Mouse (Mus musculus) bone marrow macrophage, adult 2 months (primary cell): ENCODE data around the gene Nfix. TPM values are rescaled to one million over a fixed set of nuclear protein-coding genes. Genes with fewer than 3 reads are reported as not detected.

ENCODE experiments used
- H3K27ac ChIP-seq: 2 replicates; pipeline ENCODE4 v1.5.1; 2012; ENCODE audit warnings: low read depth, low read length; ENCODE audit not compliant: insufficient read depth
- H3K4me1 ChIP-seq: 2 replicates; pipeline ENCODE4 v1.6.1; 2012; ENCODE audit warnings: low read length; ENCODE audit not compliant: control insufficient read depth, insufficient read depth
- H3K4me3 ChIP-seq: 2 replicates; pipeline ENCODE4 v1.5.1; 2012; ENCODE audit warnings: mild to moderate bottlenecking, low read length, moderate library complexity; ENCODE audit not compliant: insufficient read depth
- CTCF ChIP-seq: IDR thresholded peaks from 2 replicates; pipeline ENCODE4 v1.5.1; 2012; ENCODE audit warnings: low read depth, mild to moderate bottlenecking, low read length, moderate library complexity
- POLR2A ChIP-seq: IDR thresholded peaks from 2 replicates; pipeline ENCODE4 v1.6.1; 2012; ENCODE audit warnings: mild to moderate bottlenecking, low read depth, low read length, borderline replicate concordance
- polyA plus RNA-seq: library from polyadenylated mRNA; stranded (reverse); fragments of >200 nt; gene quantifications from 2 replicates; pipeline ENCODE4 v1.2.4, GENCODE M21; 2012; ENCODE audit not compliant: missing spikeins, insufficient read depth, insufficient read length

Gene Nfix
- polyA plus RNA-seq, 1 experiment = 12.5 TPM

DNA sequence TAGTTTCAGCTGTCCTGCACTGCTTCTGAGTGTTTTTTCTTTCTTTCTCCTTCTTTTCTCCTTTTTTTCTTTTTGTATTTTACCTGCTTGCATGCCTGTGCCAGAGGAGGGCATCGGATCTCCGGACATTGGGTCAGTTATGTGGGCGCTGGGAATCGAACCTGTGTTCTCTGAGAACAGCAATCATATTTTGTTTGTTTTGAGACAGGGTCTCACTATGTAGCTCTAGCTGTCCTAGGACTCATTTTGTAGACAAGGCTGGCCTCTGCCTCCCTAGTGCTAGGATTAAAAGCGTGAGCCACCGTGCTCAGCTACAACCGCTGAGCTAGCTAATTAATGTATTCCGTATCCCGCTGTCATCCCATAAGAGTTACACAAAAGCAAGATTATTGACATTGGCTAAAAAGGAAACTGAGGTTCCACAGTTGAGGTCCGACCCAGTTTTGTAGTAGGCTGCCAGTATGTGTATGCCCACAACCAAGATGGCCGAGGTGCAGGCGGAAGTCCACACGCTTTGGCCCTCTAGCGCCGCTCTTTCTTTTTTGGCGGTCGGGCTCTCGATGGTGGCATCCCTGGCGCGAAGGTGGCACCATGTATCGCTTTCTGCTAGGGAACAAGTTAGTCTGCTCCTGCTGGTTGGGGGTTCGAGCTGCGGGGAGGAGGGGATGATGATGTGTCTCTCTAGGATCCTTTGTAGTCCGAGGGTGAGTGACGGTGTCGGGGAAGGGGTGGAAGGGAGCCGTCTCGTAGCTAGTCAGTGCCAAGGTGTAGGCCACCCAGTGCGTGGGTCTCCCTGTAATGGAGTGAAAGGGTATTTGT lies 135.4 kb downstream of the Nfix start:
- peak overlapping the region; percentile 89 for H3K27ac ChIP-seq
- no peak for TF ChIP-seq CTCF
- TF ChIP-seq POLR2A = no peak
- peaks cover 14% of the 10 kb centered on the region for H3K4me1 ChIP-seq
- H3K4me3 ChIP-seq = peak overlapping the region; percentile 81

DNA sequence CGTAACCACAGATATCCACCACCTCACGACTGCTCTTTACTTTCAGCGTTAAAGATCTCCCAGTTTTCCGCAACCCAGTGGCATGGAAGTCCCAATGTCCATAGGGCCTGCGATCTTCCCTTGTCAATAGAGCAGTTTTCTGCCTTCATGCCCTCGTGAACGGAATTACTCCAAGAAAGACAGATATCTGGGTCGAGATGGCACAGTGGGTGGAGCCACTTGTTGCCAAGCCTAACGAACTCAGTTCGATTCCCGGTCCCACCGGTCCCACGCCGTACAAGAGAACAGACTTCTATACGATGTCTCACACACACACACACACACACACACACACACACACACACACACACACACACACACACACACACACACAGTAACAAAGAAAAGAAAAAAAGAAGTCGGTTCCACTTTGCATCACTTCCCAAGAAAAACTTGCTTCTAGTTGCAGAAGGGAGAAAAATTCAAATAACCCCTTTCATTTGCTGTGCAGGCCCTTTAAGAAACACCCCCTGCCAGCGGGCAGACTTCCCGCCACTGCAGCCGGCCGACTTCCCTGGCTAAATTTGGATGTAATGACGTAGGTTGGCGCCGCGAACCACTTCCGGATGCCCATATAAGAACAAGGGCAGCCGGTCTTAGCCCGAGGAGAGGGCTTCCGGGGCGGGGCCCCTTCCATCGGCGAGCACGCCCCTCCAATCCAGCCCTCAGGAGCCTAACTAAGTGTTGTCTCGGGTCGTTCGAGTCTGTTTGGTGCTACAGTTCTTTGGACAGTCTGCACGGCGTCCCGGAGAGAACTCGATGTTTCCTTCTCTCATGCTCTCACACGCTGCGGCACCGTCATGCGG lies 136.4 kb downstream of the Nfix start:
- TF ChIP-seq CTCF (no peak), POLR2A (peak; percentile 23; the same call in 1 of the 2 replicates)
- H3K27ac ChIP-seq = peak overlapping the region; percentile 89
- peak overlapping the region; percentile 81 for H3K4me3 ChIP-seq
- H3K4me1 ChIP-seq = peaks cover 18% of the 10 kb centered on the region

DNA sequence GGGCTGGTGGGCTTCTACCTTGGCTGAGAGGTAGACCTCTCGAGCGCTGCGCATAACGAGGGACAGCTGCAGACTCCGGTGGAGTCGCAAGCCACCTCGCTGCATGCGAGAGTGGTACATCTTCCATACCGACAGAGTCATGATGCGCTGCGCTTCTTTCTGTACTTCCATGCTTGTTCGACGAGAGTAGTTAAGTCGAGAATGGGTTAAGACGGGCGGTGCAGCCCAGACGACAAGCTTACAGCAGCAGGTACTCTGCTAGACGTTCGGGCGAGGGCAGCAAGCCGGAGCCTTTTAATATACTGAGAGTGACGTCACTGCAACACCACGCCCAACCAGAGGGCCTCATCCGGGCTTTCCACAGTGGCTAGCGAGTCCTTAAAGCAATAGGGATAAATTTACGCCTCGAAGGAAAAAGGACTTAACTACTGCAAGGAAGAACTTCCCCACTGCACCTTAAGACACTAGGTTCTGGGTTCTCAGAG lies 137.5 kb downstream of the Nfix start, which contains the start of gene Ier2:
Gene Ier2 (minus strand): TSS at position 272 of the 485 bp plus-strand sequence.
- Histone ChIP-seq H3K4me1 (peaks cover 20% of the 10 kb centered on the region), H3K27ac (peak within 1 kb of the TSS; percentile 79), H3K4me3 (peak within 1 kb of the TSS; percentile 87)
- no peak for TF ChIP-seq CTCF
- TF ChIP-seq POLR2A = peak; percentile 98

DNA sequence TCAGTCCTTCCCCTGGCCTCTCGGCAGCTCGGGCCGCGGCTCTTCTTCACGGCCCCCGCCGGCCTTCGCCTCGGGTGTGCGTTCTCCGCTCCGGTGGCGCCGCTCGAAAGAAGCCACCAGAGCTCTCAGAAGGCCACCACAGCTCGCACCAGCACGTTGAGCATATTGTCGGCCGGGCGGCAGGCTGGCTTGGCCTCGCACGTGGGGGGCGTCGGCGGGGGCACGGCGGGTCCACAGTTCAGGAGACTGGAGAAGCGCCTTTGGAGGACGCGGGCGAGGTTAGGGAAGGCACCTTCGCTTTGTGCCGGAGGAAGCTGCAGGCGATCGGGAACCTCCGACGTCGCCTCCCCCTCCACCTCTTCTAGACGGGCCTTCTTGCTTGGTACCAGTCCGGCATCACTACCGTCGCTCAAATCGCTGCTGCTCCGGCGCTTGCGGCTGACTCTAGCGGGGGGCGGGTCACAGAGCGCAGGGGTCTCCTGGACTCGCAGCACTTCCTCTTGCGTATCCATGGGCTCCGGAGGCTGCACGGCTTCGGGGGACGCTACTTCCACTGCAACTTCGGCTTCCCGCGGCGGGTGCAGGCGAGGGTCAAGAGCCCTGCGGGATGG lies 138.1 kb downstream of the Nfix start:
- Histone ChIP-seq H3K4me1 (peaks cover 24% of the 10 kb centered on the region), H3K4me3 (peak overlapping the region; percentile 87), H3K27ac (peak overlapping the region; percentile 79)
- TF ChIP-seq POLR2A (no peak), CTCF (no peak)

DNA sequence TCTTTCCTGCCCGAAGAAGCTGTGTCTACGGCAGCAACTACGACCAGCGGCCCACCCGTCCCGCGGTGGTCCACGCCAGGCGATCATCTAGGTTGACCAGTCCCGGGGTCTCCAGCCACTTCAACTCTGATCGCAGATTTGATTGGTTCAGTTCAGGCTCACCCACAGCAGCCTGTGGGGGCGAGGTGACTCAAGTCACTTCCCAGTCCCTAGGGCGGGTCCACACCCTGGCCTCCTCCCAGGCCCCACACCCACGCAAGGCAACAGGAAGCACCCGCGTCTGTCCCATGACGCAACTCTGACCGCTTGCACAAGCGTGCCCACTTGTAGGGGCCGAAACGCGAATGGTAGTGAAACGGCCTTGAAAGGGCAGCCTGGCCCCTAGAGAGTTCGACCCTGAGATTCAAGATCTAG lies 138.7 kb downstream of the Nfix start:
- Histone ChIP-seq H3K4me1 (peaks cover 25% of the 10 kb centered on the region), H3K4me3 (peak overlapping the region; percentile 87), H3K27ac (peak overlapping the region; percentile 79)
- TF ChIP-seq CTCF (no peak), POLR2A (no peak)

DNA sequence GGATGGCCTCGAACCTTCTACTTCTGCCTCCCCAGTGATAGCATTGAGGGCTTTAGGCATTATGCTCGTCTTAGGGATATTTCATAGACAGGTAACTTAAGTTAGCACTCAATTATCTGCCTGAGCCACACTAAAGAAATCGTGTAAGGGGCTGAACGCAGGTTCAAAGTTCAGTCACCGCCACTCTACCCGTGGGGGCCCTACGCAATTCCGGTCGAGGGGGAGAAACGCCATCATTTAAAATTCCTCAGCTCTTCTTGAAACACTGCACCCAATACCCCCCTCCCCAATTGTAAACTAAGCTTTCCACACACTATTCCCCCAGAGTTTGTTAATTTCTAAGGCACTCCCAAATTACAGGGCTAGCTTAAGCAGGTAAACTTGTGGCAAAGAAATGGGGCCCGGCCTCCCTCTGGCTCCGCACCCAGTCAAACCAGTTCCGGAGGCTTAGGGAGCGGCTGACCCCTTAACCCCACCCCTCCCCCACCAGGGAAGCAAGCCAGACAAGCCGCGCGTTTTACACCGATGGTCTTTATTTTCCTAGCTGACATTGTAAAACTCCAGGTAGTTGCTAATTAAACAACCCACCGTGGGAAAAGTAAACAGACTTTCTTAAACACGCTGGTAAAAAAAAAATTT lies 139.2 kb downstream of the Nfix start:
- Histone ChIP-seq H3K4me1 (peaks cover 24% of the 10 kb centered on the region), H3K27ac (peak overlapping the region; percentile 79), H3K4me3 (peak overlapping the region; percentile 87)
- TF ChIP-seq POLR2A = no peak
- no peak for TF ChIP-seq CTCF

DNA sequence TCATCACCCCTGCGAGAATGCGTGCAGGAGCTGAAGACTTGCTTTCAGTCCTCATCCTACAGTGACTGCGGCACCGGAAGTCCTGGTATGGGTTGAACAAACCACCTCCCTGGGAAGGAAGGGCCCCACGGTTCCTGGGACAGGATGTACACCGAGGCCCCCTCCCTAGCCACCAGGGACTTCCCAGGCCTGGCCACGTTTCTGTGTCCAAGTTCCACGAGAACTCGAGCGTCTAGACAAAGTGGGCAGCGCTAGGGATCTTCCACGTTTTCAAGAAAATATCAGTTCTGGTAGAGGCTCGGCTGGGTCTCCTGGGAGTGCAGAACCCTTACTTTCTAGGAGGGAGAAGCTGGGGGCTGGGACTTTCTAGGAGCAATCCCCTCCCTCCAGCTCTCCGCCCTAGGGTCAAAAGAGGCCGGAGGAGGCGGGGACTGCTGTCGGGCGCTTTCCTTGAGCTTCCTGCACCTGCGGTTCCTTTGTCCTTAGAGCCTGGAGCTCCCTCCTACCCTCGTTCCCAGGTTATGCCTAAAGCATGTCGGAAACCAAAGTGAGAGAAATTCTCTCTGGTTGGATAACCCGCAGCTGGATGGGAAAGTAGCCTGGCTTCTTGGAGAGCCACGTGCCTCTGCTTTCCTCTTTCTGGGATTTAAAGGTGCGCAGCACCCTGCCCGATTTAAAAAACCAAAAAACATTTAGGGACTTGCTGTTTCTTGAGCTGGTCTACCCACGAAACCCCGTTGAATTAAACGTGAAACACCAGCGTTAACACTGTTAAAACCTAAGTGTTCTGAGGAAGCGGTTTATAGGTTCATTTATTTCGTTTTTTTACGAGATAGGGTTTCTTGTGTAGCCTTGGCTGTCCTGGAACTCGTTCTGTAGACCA lies 140.0 kb downstream of the Nfix start:
- TF ChIP-seq POLR2A (no peak), CTCF (no peak)
- peak overlapping the region; percentile 87 for H3K4me3 ChIP-seq
- peaks cover 24% of the 10 kb centered on the region for H3K4me1 ChIP-seq
- H3K27ac ChIP-seq = peak overlapping the region; percentile 79

DNA sequence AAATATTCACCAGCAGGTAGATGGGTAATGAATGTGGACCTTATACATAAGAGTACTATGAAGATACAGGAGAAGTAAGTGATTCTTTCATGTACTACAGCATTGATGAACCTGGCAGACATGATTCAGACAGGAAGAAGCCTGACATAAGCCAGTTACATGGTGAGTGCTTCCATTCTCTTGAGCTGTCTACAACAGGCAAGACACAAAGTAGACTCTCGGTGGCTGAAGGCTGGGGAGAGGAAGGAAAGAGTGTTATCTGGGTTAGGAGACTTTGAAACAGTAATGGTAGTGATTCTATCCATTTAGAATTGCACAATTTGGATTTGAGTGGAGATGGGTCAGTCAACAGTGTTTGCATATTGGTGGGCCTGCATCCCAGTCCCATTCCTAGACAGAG lies 141.2 kb downstream of the Nfix start:
- no peak overlapping the region for H3K27ac ChIP-seq
- TF ChIP-seq CTCF = no peak
- no peak for TF ChIP-seq POLR2A
- peaks cover 24% of the 10 kb centered on the region for H3K4me1 ChIP-seq
- no peak overlapping the region for H3K4me3 ChIP-seq

DNA sequence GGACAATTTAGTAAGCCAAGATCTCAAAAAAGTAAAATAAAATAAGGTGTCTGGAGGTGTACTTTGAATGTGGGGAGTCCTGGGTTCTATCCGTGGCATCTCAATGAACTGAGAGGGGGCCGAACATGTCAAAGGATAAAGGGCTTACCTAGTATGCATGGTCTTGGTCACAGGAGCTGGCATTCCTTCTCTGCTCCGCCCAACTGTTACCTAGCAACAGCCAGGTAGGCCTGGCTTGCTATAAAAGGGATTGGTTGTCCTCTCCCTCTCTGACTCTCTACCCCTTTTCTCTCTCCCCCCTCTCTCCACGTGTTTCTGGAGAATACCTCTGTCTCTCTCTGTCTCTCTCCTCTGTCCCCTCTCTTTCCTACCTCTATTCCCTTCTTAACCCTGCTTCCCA lies 142.5 kb downstream of the Nfix start:
- H3K4me1 ChIP-seq = peaks cover 19% of the 10 kb centered on the region
- TF ChIP-seq CTCF (no peak), POLR2A (no peak)
- H3K4me3 ChIP-seq = no peak overlapping the region
- no peak overlapping the region for H3K27ac ChIP-seq
